Mouse (Mus musculus) embryonic facial prominence, embryonic 11.5 days (tissue): ENCODE results near the gene Eml6. TPM values are rescaled to one million over a fixed set of nuclear protein-coding genes. Genes with fewer than 3 reads are reported as not detected.

Experiments used
- ATAC-seq: fragments of 200-750 bp; cut with Nextera tagmentation; replicated peaks from 2 replicates; pipeline ENCODE4 v1.8.0; 2017; ENCODE audit warnings: low read depth; ENCODE audit not compliant: insufficient number of reproducible peaks, low FRiP score, low TSS enrichment
- DNase-seq: peaks from one replicate; pipeline ENCODE4 v3.0.0-alpha.2; 2015; ENCODE audit warnings: low spot score
- H3K27ac ChIP-seq: fragments of 300-500 bp; sonication (generic); replicated peaks from 2 replicates; pipeline ENCODE4 v1.5.1; 2014; ENCODE audit warnings: mild to moderate bottlenecking, low read depth, low read length, control low read depth
- H3K27me3 ChIP-seq: fragments of 300-500 bp; sonication (generic); 2 replicates; pipeline ENCODE4 v1.6.1; 2014; ENCODE audit warnings: mild to moderate bottlenecking, low read length, moderate library complexity, mixed read lengths; ENCODE audit not compliant: control insufficient read depth, insufficient read depth
- H3K36me3 ChIP-seq: fragments of 300-500 bp; sonication (generic); replicated peaks from 2 replicates; pipeline ENCODE4 v1.6.1; 2014; ENCODE audit warnings: low read depth, mild to moderate bottlenecking, low read length, moderate library complexity, mixed read lengths; ENCODE audit not compliant: control insufficient read depth, insufficient read depth
- H3K4me1 ChIP-seq: fragments of 300-500 bp; sonication (generic); 2 replicates; pipeline ENCODE4 v1.6.1; 2014; ENCODE audit warnings: low read length, mixed read lengths; ENCODE audit not compliant: control insufficient read depth, insufficient read depth
- H3K4me2 ChIP-seq: fragments of 300-500 bp; sonication (generic); 2 replicates; pipeline ENCODE4 v1.6.1; 2014; ENCODE audit warnings: low read depth, mild to moderate bottlenecking, control low read depth, low read length, moderate library complexity
- H3K4me3 ChIP-seq: fragments of 300-500 bp; sonication (generic); 2 replicates; pipeline ENCODE4 v1.5.1; 2014; ENCODE audit warnings: low read depth, low read length, control low read depth
- H3K9ac ChIP-seq: fragments of 300-500 bp; sonication (generic); replicated peaks from 2 replicates; pipeline ENCODE4 v1.6.1; 2014; ENCODE audit warnings: mild to moderate bottlenecking, control low read depth, low read length
- H3K9me3 ChIP-seq: fragments of 300-500 bp; sonication (generic); replicated peaks from 2 replicates; pipeline ENCODE4 v1.6.1; 2016; ENCODE audit warnings: mild to moderate bottlenecking, low read length, inconsistent platforms, mixed read lengths; ENCODE audit not compliant: control insufficient read depth
- WGBS: fragments of 180-500 bp; shearing (Covaris S2); extraction: QIAGEN DNeasy Blood & Tissue Kit; methylation state at CpG from one replicate; pipeline ENCODE4 v1.1.7; 2014; 5-methylcytosine and 5-hydroxymethylcytosine counted together
- polyA plus RNA-seq: library from polyadenylated mRNA; unstranded; fragments of >200 nt; fragmentation: Nextera tagmentation; extraction: Ambion mirVana; gene quantifications from 2 replicates; pipeline ENCODE4 v1.2.1, GENCODE M21; 2014

The Eml6 gene
- polyA plus RNA-seq, 1 experiment from 2014 or later: 0.43 TPM

DNA sequence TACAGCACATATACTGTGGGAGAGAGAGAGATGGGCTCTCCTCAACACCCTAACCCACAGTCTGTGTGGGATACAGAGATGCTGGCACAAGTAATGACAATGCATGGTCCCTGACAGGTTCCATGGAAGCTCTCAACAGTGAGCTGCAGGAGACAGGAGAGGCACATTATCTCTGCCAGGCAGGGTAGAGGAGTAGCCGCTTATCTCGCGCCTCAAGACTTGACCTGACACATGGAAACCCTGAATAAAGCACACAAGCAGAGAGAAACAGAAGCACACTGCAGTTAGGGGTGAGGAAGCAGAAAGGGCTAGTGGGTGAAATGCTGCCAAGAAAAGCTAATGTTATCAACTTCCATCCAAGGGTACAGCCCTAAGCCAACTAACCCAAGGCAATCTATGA, 210.6 kb downstream of the Eml6 start:
- Histone ChIP-seq H3K4me2 (no peak overlapping the region), H3K27ac (no peak overlapping the region), H3K9ac (no peak overlapping the region), H3K9me3 (no peaks in the 10 kb centered on the region), H3K27me3 (no peaks in the 10 kb centered on the region), H3K36me3 (no peaks in the 10 kb centered on the region), H3K4me1 (no peaks in the 10 kb centered on the region), H3K4me3 (no peak overlapping the region)
- ATAC-seq: no peak
- WGBS: 81% methylated on average over 3 of the region's 3 CpGs
- DNase-seq: no peak

DNA sequence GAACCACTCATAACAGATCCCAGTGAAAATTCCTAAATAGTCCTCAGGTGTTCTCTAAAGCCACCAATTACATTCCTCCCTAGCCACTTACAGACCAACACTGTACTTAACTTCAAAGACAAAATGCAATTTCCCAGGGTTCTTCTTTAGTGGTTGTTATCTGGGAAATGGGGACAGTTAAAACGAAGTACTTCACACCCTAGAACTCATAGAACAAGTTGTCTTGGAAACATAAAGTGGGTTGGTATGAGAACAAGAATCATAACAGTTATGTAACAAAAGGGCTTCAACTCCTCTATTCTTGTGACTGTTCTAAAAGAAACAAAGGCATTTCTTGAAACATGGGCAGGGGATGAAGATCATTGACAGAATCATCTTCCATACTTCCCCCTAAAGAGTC, 212.6 kb downstream of the Eml6 start:
- DNase-seq: no peak
- no peak for ATAC-seq
- Histone ChIP-seq H3K9ac (no peak overlapping the region), H3K36me3 (no peaks in the 10 kb centered on the region), H3K27ac (no peak overlapping the region), H3K27me3 (no peaks in the 10 kb centered on the region), H3K4me1 (no peaks in the 10 kb centered on the region), H3K4me3 (no peak overlapping the region), H3K9me3 (no peaks in the 10 kb centered on the region), H3K4me2 (no peak overlapping the region)
- WGBS: 82% methylated on average over 1 of the region's 1 CpGs

DNA sequence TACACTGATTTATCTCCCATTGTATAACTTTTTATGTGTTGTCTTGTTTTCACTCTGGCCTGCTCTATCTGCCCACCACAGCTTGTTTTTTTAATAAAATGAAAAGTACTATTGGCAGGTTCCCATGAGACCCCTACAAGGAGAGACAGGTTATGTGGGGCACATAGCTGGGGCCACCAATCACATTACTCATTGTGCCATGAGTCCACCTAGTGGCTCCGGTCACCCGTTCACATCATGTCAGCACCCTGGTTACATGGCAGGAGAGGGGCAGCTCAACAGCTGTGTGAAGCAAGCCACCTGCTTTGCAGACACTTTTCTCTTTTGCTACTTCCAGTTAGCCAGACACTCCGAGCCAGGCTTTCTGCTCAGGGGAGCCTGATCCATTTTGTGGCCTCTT, 213.4 kb downstream of the Eml6 start:
- Histone ChIP-seq H3K27ac (no peak overlapping the region), H3K4me3 (no peak overlapping the region), H3K27me3 (no peaks in the 10 kb centered on the region), H3K36me3 (no peaks in the 10 kb centered on the region), H3K9me3 (no peaks in the 10 kb centered on the region), H3K4me2 (no peak overlapping the region), H3K4me1 (no peaks in the 10 kb centered on the region), H3K9ac (no peak overlapping the region)
- no peak for DNase-seq
- no peak for ATAC-seq
- 66% methylated on average over 3 of the region's 3 CpGs for WGBS

DNA sequence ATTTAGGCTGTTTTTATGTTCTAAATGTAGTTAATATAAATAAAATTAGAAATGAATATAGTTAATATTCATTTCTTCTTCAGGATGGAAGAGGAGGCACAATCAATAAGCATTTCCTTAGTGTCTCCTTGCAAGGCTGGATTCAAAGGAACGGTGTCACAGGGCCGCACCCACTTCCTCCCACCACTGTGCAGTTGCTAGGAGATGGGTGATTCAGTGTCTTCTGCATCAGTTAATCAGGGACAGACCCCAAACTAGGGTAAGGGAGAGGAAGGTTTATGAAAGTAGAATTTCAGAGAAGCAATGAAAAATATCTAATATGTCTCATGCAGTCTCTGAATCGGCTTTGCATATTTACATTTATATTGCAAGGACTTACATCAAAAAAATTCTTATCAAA, 215.5 kb downstream of the Eml6 start:
- Histone ChIP-seq H3K9me3 (no peaks in the 10 kb centered on the region), H3K4me1 (no peaks in the 10 kb centered on the region), H3K36me3 (no peaks in the 10 kb centered on the region), H3K9ac (no peak overlapping the region), H3K4me3 (no peak overlapping the region), H3K4me2 (no peak overlapping the region), H3K27ac (no peak overlapping the region), H3K27me3 (no peaks in the 10 kb centered on the region)
- ATAC-seq (no peak), DNase-seq (no peak)
- WGBS: 85% methylated on average over 3 of the region's 3 CpGs

DNA sequence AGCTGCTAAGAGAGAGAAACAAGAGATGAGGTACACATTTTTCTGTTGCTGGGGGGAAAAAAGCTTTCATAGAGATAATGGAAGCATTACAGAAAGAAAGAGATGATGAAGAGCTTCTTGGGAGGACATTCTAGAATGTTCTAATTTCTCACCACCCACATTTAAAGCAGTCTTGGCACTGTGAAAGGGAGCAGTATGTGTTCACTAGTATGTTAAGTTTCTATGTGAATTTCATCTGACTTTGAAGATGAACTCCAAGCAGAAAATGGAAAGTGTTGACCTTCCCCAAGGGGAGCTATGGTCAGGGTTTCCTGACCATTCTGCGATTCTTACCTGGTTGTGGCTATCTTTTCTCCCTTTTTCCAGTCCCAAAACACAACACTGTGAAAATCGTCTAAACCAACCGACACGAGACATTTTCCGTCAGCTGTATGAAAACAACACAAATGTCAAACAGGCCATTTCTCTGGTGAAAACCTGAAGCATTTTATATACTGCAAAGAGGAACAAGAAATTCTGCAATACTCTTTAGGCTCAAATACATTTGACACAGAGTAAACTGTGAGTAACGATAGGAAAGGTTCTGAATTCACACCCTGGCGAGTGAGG, 216.7 kb downstream of the Eml6 start:
- Histone ChIP-seq H3K4me3 (no peak overlapping the region), H3K9me3 (no peaks in the 10 kb centered on the region), H3K27me3 (no peaks in the 10 kb centered on the region), H3K27ac (no peak overlapping the region), H3K9ac (no peak overlapping the region), H3K4me2 (no peak overlapping the region), H3K36me3 (no peaks in the 10 kb centered on the region), H3K4me1 (no peaks in the 10 kb centered on the region)
- DNase-seq (no peak), ATAC-seq (no peak)
- 88% methylated on average over 7 of the region's 7 CpGs for WGBS

DNA sequence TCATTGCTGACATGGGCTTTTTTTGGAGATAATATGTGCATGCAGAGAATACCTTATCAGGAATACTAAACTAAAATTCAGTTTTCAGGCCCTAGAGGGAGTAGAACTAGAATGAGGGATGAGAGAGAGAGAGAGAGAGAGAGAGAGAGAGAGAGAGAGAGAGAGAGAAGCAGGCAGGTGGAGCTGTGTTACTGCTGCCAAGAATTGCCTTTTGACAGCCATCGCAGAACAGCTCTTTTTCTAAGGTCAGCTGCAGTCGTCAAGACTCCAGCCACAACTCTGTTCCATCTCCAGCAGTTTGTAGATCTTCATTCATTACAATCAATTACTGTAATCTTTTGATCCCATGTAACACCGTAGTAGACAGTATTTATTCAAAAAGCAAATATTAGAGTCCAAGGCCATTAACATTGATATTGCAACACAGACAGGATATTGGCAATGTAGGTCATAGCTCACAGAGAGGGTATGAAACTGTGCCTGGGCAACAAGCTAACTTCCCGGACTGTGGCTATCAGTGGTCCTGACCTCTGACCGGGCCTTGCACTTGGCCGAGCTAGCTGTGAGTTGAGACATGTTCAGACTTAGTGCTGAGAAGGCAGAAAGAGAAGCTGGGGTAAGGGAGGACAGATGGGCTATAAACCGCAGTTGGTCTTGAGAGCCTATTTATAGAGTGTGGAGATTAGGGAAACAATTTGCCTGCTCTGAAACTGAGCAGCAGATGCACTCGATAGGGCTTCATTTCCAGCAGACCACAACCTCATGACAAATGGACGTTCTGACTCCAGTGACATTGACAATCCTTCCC, 217.5 kb downstream of the Eml6 start:
- H3K4me2 ChIP-seq: no peak overlapping the region
- no peak overlapping the region for H3K9ac ChIP-seq
- H3K27me3 ChIP-seq: no peaks in the 10 kb centered on the region
- H3K9me3 ChIP-seq: no peaks in the 10 kb centered on the region
- H3K4me3 ChIP-seq: no peak overlapping the region
- DNase-seq (no peak), ATAC-seq (no peak)
- no peaks in the 10 kb centered on the region for H3K36me3 ChIP-seq
- H3K27ac ChIP-seq: no peak overlapping the region
- H3K4me1 ChIP-seq: no peaks in the 10 kb centered on the region
- WGBS: 76% methylated on average over 9 of the region's 9 CpGs

DNA sequence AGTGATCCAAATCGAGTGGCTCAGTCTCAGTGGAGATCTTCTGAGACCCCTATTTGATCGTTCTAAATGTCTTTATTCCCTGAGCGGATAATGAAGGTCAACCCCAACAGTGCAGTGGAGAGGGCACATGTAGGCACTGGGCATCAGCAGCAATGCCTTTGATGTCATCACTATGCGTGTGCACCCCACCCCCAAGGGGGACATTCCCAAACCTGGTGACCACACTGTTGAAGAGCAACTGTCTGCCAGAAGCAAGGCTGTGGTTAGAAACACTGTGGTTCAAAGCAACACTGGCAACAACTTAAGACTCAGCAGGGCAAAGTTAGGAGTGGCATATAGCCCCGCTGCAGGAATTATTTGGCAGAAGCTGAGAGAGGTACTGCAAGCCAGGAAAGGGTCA, 218.5 kb downstream of the Eml6 start:
- no peaks in the 10 kb centered on the region for H3K9me3 ChIP-seq
- no peak overlapping the region for H3K4me2 ChIP-seq
- DNase-seq (no peak), ATAC-seq (no peak)
- H3K4me3 ChIP-seq: no peak overlapping the region
- H3K9ac ChIP-seq: no peak overlapping the region
- H3K4me1 ChIP-seq: no peaks in the 10 kb centered on the region
- no peaks in the 10 kb centered on the region for H3K27me3 ChIP-seq
- 74% methylated on average over 5 of the region's 5 CpGs for WGBS
- no peak overlapping the region for H3K27ac ChIP-seq
- H3K36me3 ChIP-seq: no peaks in the 10 kb centered on the region
